Mouse (Mus musculus): ENCODE data around the gene Klk12.

The Klk12 gene

DNA sequence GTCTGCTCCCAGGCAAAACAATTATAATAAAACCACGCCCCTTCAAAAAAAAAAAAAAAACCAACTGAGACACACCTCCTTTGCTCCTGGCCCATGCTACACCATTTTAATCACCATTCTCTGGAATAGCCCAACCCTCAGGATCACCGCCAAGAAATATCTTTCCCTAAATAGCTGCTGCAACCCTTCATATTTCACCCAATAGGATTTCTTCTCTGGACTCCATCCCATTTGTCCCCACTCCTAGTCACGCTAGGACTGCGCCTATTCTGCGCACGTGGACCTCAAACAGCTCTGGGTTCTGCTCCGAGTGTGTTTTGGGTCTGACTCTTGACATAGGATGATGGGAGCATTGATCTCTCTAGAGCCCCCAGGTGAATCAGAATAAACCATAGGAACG is 27.7 kb downstream of the Klk12 start:
- no peak for DNase-seq (ENCODE audit: low spot score)

GRCm38 (mm10) chr7:43797333-43797769 is 28.7 kb downstream of the Klk12 start, which contains the start of gene Klk8:
Gene Klk8, plus strand, starts transcription at chr7:43797577.
- DNase-seq (ENCODE audit: low spot score), result no peak

- DNase-seq (ENCODE audit: low spot score), result no peak
Measured at GRCm38 (mm10) chr7:43797844-43798462, 29.3 kb downstream of the Klk12 start.

DNA sequence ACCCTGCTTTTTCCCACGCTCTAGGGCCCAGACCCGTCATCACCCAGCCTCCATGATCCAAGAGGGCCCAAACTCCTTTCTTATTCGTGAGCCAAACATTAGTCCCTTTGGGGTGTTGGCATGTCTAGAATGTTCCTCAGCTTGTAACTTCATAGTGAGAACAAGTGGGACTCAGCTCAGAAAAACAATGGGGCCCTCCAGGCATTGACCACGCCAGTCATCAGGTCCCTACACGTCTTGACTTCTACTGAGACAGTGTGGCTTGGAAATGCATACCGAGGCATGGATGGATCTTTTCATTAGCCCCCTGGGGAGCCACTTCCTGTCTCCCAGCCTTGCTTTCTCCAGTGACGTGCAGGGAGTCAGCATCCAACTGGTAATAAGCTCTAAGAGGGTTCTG is 31.2 kb downstream of the Klk12 start:
- no peak for DNase-seq (ENCODE audit: low spot score)

DNA sequence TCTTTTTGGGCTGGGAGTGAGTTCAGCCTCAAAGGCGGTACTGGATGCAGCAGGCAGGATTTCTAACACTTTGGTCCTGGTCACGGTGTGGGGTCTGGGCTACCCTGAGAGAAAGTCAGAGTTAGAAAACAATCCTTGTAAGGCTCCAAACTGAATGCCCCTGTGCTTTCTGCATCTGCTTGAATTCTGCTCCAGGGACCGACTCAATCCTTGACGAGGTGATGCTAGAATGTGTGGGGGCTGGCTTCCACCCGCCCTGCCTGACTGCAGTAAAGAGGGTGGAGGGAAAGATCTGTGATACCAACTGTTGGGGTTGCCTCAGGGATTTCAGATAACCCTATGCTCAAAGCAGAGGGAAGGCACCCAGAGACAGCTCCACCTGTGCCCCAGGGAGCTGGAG is 42.3 kb downstream of the Klk12 start, which contains the start of gene Klk7:
TSS of gene Klk7 (plus strand) at position 301 of the 400 bp plus-strand sequence.
- no peak for DNase-seq (ENCODE audit: low spot score)

DNA sequence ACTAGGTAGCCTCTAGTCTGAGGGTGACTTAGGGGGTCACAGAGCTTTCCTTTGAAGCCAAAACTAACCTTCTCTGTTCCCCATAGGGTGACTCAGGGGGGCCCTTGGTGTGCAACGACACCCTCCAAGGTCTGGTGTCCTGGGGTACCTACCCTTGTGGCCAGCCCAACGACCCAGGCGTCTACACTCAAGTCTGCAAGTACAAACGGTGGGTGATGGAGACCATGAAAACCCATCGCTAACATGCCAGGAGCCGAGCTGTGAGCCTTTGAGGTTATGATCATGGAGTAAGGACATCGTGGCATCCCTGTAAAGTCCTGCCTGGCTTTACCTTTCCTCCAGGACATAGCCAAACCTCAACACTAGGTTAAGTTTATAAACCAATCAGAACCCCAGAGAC is 46.5 kb downstream of the Klk12 start:
- DNase-seq (ENCODE audit: low spot score), result no peak

DNA sequence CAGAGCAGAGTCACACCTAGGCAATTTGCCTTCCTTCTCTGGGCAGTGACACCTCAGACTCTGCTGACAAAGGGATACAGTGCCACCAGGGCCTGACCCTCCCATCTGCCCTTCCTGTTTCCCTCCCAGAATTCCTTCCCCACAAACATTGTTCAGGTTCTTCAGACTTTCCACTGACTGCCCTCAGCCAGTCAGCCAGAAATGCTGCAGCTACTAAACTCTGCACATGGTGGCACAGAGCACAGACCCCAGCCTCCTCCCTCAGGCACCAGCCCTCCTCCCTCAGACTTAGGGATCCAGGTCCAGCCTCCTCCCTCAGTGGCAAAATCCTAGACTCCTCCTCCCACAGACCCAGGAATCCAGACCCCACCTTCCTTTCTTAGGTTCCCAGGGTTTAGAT is 48.0 kb downstream of the Klk12 start:
- no peak for DNase-seq (ENCODE audit: low spot score)

DNA sequence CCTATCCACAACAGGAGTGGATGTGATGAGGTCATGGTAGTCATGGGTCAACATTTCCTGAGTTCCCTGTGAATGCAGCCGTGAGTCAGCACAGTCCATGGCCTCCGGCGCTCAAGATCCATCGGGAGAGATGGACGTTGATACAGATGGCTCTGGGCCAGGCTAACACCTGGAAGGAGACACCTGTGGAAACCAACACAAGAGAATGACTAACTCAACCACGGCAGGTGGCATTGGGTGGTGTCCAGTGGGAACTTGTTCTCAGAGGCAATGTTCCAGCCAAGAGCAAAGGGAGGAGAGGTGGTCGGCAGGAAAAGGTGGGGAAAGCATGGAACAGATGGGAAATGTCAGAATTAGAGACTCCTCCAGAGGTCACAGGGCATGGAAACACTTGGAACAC is 52.9 kb downstream of the Klk12 start:
- DNase-seq (ENCODE audit: low spot score), result no peak

Measured in MN1 (cell line).